Mouse (Mus musculus): ENCODE results near the gene Slc46a1. TPM values are rescaled to one million over a fixed set of nuclear protein-coding genes. Genes with fewer than 3 reads are reported as not detected.

The Slc46a1 gene
- total and polyA plus RNA-seq, 2 experiments from 2014 or later: 10.8 to 18.8 TPM

DNA sequence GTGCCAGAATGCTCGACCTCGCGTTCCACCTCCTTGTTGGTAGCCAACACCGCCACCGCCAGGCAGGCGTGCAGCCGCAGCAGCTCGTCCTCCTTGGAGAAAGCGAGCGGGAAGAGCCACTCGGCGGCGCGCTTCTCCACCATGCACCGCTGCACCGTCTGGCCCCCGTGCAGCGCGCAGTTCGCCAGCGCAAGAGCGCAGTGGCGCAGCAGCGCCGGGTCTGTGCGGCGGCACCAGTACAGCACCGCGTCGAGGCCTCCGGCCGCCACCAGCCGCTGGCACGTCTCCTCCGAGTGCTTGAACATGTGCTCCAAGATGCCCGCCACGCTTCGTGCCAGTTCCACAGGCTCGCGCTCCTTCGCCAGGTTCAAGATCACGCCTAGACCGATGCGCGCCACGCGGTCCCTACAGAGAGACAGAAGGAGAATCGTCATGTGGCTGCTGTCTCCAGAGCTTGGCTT lies 25.3 kb downstream of the Slc46a1 start:
- TF ChIP-seq CTCF (IDR thresholded peaks at IDR 0.05; ENCODE audit: low read depth): peak; percentile 72
- 7% methylated on average over 45 of the region's 48 CpGs for WGBS
- ATAC-seq: peak; percentile 89
- peak overlapping the region; percentile 22; the same call in 1 of the 2 replicates for H3K27ac ChIP-seq (ENCODE audit: low read depth, low read length)
- peak; percentile 77 for DNase-seq
- peak overlapping the region; percentile 50 for H3K9ac ChIP-seq
- no peaks in the 10 kb centered on the region for H3K27me3 ChIP-seq (ENCODE audit: insufficient read depth, low read length)
- H3K4me3 ChIP-seq (ENCODE audit: low read depth, low read length): peak overlapping the region; percentile 30
- peaks cover 15% of the 10 kb centered on the region for H3K4me1 ChIP-seq (ENCODE audit: insufficient read depth)
- H3K9me3 ChIP-seq (ENCODE audit: low read length): no peaks in the 10 kb centered on the region
- H3K4me2 ChIP-seq (ENCODE audit: low read depth): peak overlapping the region; percentile 52
- peaks cover 18% of the 10 kb centered on the region for H3K36me3 ChIP-seq (ENCODE audit: insufficient read depth)

DNA sequence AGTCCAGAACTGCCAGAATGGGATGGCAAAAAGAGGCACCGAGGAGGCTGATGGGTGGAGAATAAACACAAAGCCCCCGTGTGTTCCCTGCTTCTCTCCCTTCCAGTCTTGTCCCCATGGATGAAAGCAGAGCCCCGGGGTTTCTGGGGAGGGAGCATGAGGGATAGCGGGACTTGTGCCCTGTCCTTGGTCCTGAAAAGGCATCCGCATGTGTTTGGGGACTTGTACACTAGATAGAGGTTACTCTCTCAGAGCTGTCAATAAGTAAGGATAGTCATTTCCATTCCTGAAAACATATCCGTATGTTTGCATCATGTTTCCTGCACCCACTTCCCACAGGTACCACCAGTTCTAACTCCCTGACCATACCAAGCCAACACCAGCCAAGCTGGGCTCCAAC lies 30.4 kb downstream of the Slc46a1 start:
- TF ChIP-seq CTCF (IDR thresholded peaks at IDR 0.05; ENCODE audit: low read depth): no peak
- H3K27me3 ChIP-seq (ENCODE audit: insufficient read depth, low read length): no peaks in the 10 kb centered on the region
- H3K9ac ChIP-seq: peak overlapping the region; percentile 89
- DNase-seq: no peak
- peak overlapping the region; percentile 64 for H3K4me2 ChIP-seq (ENCODE audit: low read depth)
- peaks cover 16% of the 10 kb centered on the region for H3K4me1 ChIP-seq (ENCODE audit: insufficient read depth)
- no peaks in the 10 kb centered on the region for H3K36me3 ChIP-seq (ENCODE audit: insufficient read depth)
- no peaks in the 10 kb centered on the region for H3K9me3 ChIP-seq (ENCODE audit: low read length)
- ATAC-seq: no peak
- peak overlapping the region; percentile 80 for H3K4me3 ChIP-seq (ENCODE audit: low read depth, low read length)
- H3K27ac ChIP-seq (ENCODE audit: low read depth, low read length): no peak overlapping the region
- WGBS: 8% methylated on average over 6 of the region's 6 CpGs

DNA sequence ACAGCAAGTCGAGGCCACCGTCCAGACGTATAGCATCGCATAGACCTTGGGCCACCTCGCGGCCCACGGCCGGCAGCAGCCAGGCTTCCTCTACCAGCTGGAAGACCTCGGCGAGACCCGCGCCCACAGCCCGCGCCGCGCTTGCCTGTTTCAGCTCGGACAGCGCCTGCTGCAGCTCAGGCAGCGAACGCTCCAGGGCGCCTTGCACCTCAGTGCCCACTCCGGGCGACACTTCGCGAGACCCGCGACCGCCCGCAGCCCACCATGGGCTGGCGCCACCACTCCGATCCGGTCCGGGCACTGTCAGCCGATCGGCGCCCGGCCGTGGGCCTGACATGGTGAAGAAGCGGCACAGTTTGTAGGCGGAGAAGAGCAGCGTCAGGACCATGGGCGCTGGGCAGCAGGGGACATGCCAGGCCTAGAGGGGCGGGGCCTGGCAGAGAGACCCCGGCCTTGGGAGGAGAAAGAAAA lies 31.6 kb downstream of the Slc46a1 start:
- H3K4me3 ChIP-seq (ENCODE audit: low read depth, low read length): peak overlapping the region; percentile 80
- H3K36me3 ChIP-seq (ENCODE audit: insufficient read depth): no peaks in the 10 kb centered on the region
- peaks cover 10% of the 10 kb centered on the region for H3K4me1 ChIP-seq (ENCODE audit: insufficient read depth)
- under 1% methylated on average over 43 of the region's 44 CpGs for WGBS
- H3K27me3 ChIP-seq (ENCODE audit: insufficient read depth, low read length): no peaks in the 10 kb centered on the region
- TF ChIP-seq CTCF (IDR thresholded peaks at IDR 0.05; ENCODE audit: low read depth): no peak
- H3K9ac ChIP-seq: peak overlapping the region; percentile 89
- no peaks in the 10 kb centered on the region for H3K9me3 ChIP-seq (ENCODE audit: low read length)
- peak overlapping the region; percentile 64 for H3K4me2 ChIP-seq (ENCODE audit: low read depth)
- H3K27ac ChIP-seq (ENCODE audit: low read depth, low read length): peak overlapping the region; percentile 94
- ATAC-seq (peak; percentile 42), DNase-seq (no peak)

DNA sequence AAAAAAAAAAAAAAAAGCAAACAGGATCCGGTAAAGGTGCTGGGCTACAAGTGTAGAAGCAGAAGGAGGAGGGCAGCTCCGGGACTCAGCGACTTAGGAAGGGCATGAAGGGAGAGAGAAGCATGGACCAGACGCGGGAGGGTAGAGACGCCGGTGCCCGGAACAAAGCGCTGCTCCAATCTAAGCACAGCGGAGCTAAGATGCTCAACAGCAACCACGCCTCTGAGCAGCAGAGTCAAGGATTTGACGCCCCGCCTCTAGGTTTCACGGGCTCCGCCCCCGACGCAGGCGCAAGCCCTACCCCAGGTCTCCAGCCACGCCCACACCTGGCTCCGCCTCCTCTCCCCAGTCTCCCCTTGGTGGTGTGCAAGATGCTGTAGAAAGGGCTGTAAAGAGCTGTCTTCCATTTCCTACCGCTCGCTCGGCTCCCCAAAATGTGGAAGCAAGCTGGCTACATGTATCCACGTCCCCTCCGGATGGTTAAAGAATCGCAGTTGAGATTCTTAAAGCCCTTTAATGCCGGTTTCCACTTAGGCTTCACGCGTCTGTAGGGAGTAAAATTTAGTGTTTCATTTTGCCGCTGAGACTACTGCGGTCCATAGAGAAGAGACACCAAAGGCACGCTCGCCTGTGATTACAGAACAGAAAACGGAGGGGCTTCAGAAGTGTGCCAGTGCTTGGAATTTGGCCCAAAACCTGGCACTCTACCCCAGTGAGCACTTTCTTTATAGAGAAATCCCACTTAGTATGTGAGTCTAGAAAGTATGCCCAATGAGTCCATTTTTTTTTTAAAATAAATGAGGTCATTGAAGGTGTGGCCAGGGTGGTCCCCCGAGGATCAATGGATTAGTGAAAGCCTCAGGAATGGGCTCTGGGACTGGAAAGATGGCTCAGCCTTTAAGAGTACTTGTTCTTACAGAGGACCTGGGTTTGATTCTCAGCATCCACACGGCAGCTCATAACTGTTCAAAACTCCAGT lies 32.3 kb downstream of the Slc46a1 start, which contains the start of gene Sarm1:
Sarm1 (minus strand) TSS at position 211 of the 979 bp plus-strand sequence.
- Histone ChIP-seq H3K4me1 (ENCODE audit: insufficient read depth) (peaks cover 10% of the 10 kb centered on the region), H3K9me3 (ENCODE audit: low read length) (no peaks in the 10 kb centered on the region), H3K27ac (ENCODE audit: low read depth, low read length) (peak within 1 kb of the TSS; percentile 94), H3K36me3 (ENCODE audit: insufficient read depth) (no peaks in the 10 kb centered on the region), H3K4me2 (ENCODE audit: low read depth) (peak within 1 kb of the TSS; percentile 64), H3K4me3 (ENCODE audit: low read depth, low read length) (peak within 1 kb of the TSS; percentile 80), H3K9ac (peak within 1 kb of the TSS; percentile 89), H3K27me3 (ENCODE audit: insufficient read depth, low read length) (no peaks in the 10 kb centered on the region)
- peak; percentile 98 for DNase-seq
- peak; percentile 44 for TF ChIP-seq CTCF (IDR thresholded peaks at IDR 0.05; ENCODE audit: low read depth)
- 3% methylated on average over 36 of the region's 36 CpGs for WGBS
- ATAC-seq: peak; percentile 97

DNA sequence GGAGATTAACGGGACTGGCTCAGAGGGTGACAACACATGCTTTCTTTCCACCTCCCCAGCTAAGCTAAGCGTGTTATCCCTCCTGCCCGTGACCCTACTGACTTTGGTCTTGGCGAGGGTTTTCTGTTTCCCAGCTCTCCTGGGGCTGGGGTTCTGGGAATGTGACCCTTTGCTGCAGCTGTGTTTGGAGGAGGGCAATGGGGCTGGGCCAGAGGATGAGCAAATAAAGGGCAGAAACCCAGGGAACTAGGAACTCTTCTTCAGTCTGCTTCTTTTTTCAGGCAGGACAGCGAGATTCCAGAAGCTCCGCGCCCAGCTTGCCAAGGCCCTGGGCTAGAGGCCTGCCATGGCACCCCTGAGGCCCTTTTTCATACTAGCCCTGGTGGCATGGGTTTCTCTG lies 33.5 kb downstream of the Slc46a1 start, which contains the start of gene Vtn:
Vtn (plus strand) TSS at position 88 of the 400 bp plus-strand sequence.
- H3K4me2 ChIP-seq (ENCODE audit: low read depth): peak within 1 kb of the TSS; percentile 64
- 74% methylated on average over 7 of the region's 7 CpGs for WGBS
- no peak for ATAC-seq
- no peaks in the 10 kb centered on the region for H3K27me3 ChIP-seq (ENCODE audit: insufficient read depth, low read length)
- DNase-seq: no peak
- H3K9me3 ChIP-seq (ENCODE audit: low read length): no peaks in the 10 kb centered on the region
- H3K4me1 ChIP-seq (ENCODE audit: insufficient read depth): peaks cover 10% of the 10 kb centered on the region
- H3K27ac ChIP-seq (ENCODE audit: low read depth, low read length): peak within 1 kb of the TSS; percentile 94
- TF ChIP-seq CTCF (IDR thresholded peaks at IDR 0.05; ENCODE audit: low read depth): no peak
- H3K36me3 ChIP-seq (ENCODE audit: insufficient read depth): no peaks in the 10 kb centered on the region
- peak within 1 kb of the TSS; percentile 80 for H3K4me3 ChIP-seq (ENCODE audit: low read depth, low read length)
- peak within 1 kb of the TSS; percentile 89 for H3K9ac ChIP-seq

DNA sequence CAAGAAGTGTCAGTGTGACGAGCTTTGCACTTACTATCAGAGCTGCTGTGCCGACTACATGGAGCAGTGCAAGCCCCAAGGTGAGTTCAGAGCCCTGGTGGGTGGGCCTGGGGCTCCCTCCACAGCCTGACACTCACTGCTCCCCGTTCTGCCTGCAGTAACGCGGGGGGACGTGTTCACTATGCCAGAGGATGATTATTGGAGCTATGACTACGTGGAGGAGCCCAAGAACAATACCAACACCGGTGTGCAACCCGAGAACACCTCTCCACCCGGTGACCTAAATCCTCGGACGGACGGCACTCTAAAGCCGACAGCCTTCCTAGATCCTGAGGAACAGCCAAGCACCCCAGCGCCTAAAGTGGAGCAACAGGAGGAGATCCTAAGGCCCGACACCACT lies 34.0 kb downstream of the Slc46a1 start:
- Histone ChIP-seq H3K36me3 (ENCODE audit: insufficient read depth) (no peaks in the 10 kb centered on the region), H3K4me1 (ENCODE audit: insufficient read depth) (peaks cover 10% of the 10 kb centered on the region), H3K4me3 (ENCODE audit: low read depth, low read length) (no peak overlapping the region), H3K27me3 (ENCODE audit: insufficient read depth, low read length) (no peaks in the 10 kb centered on the region), H3K9ac (no peak overlapping the region), H3K9me3 (ENCODE audit: low read length) (no peaks in the 10 kb centered on the region), H3K27ac (ENCODE audit: low read depth, low read length) (no peak overlapping the region), H3K4me2 (ENCODE audit: low read depth) (no peak overlapping the region)
- WGBS: 51% methylated on average over 16 of the region's 16 CpGs
- DNase-seq: no peak
- no peak for TF ChIP-seq CTCF (IDR thresholded peaks at IDR 0.05; ENCODE audit: low read depth)
- no peak for ATAC-seq

Measured in forebrain, postnatal 0 days (tissue).